Mouse (Mus musculus) lung, postnatal 36 days (tissue): Measurements from ENCODE around the gene Ager.

Source experiments
- DNase-seq: peaks from one replicate; pipeline ENCODE4 v3.0.0; 2022; ENCODE audit warnings: mixed read lengths

The Ager gene

GRCm38 (mm10) chr17:34605609-34606008, 7.9 kb downstream of the Ager start:
- peak; percentile 98 for DNase-seq

- no peak for DNase-seq
These were observed 8.8 kb downstream of the Ager start for GRCm38 (mm10) chr17:34606186-34607039.

- DNase-seq, result no peak
These were observed 10.3 kb downstream of the Ager start for GRCm38 (mm10) chr17:34607997-34608396.

- no peak for DNase-seq
These were observed 13.4 kb downstream of the Ager start for GRCm38 (mm10) chr17:34611050-34611449.

GRCm38 (mm10) chr17:34613054-34613645, 15.5 kb downstream of the Ager start:
- no peak for DNase-seq

GRCm38 (mm10) chr17:34613830-34614229, 16.2 kb downstream of the Ager start:
- no peak for DNase-seq

- DNase-seq, result no peak
These were observed 18.2 kb downstream of the Ager start, which contains the start of gene Egfl8 for GRCm38 (mm10) chr17:34615871-34616270. TSS of gene Egfl8 (minus strand) at chr17:34615971.

- peak; percentile 93 for DNase-seq
These were observed 21.3 kb downstream of the Ager start for GRCm38 (mm10) chr17:34618999-34619398.

GRCm38 (mm10) chr17:34621006-34621405, 23.3 kb downstream of the Ager start:
- no peak for DNase-seq

GRCm38 (mm10) chr17:34623161-34623560, 25.5 kb downstream of the Ager start:
- DNase-seq, result no peak

GRCm38 (mm10) chr17:34624981-34625380, 27.3 kb downstream of the Ager start:
- DNase-seq, result no peak

GRCm38 (mm10) chr17:34626062-34626772, 28.6 kb downstream of the Ager start:
- DNase-seq, result no peak

- peak; percentile 58 for DNase-seq
These were observed 29.1 kb downstream of the Ager start for GRCm38 (mm10) chr17:34626773-34627092.

- DNase-seq, result peak; percentile 89
These were observed 29.7 kb downstream of the Ager start for GRCm38 (mm10) chr17:34627093-34627942.

GRCm38 (mm10) chr17:34627943-34628643, 30.4 kb downstream of the Ager start, which contains the start of gene Ppt2:
TSS of gene Ppt2 (minus strand) at chr17:34628510.
- DNase-seq, result peak; percentile 73

GRCm38 (mm10) chr17:34628644-34628967, 30.9 kb downstream of the Ager start:
- no peak for DNase-seq

GRCm38 (mm10) chr17:34629221-34629751, 31.6 kb downstream of the Ager start, which contains the start of gene Prrt1:
TSS of gene Prrt1 (plus strand) at chr17:34629533.
- no peak for DNase-seq

GRCm38 (mm10) chr17:34629796-34630603, 32.3 kb downstream of the Ager start:
- no peak for DNase-seq

- no peak for DNase-seq
These were observed 33.2 kb downstream of the Ager start for GRCm38 (mm10) chr17:34630761-34631301.

GRCm38 (mm10) chr17:34631647-34632046, 34.0 kb downstream of the Ager start:
- no peak for DNase-seq

- peak; percentile 88 for DNase-seq
These were observed 34.6 kb downstream of the Ager start for GRCm38 (mm10) chr17:34632261-34632691.
